Mouse (Mus musculus) heart, adult 2 months (tissue): ENCODE measurements around the gene Wdr83os. TPM values are rescaled to one million over a fixed set of nuclear protein-coding genes. Genes with fewer than 3 reads are reported as not detected.

Experiments
- DNase-seq, 2 experiments: peaks; one replicate each; pipeline ENCODE4 v3.0.0; 2021
- H3K27ac ChIP-seq: fragments of 200-600 bp; 2 replicates; pipeline ENCODE4 v1.8.1; 2022
- H3K27me3 ChIP-seq: fragments of 200-500 bp; 2 replicates; pipeline ENCODE4 v1.6.1; 2012; ENCODE audit warnings: mild to moderate bottlenecking, low read length, inconsistent platforms, mixed read lengths; ENCODE audit not compliant: control insufficient read depth, insufficient read depth
- H3K36me3 ChIP-seq: fragments of 200-500 bp; 2 replicates; pipeline ENCODE4 v1.6.1; 2012; ENCODE audit warnings: low read length, inconsistent platforms; ENCODE audit not compliant: control insufficient read depth, insufficient read depth
- H3K4me1 ChIP-seq: fragments of 200-500 bp; 2 replicates; pipeline ENCODE4 v1.6.1; 2011; ENCODE audit warnings: low read length; ENCODE audit not compliant: control insufficient read depth, insufficient read depth
- H3K4me3 ChIP-seq: fragments of 200-600 bp; 2 replicates; pipeline ENCODE4 v1.8.1; 2022
- H3K79me2 ChIP-seq: fragments of 200-500 bp; replicated peaks from 2 replicates; pipeline ENCODE4 v1.6.1; 2012; ENCODE audit warnings: mild to moderate bottlenecking, inconsistent platforms, low read length, moderate library complexity, mixed read lengths; ENCODE audit not compliant: control insufficient read depth, insufficient read depth
- H3K9ac ChIP-seq: fragments of 200-500 bp; 2 replicates; pipeline ENCODE4 v1.6.1; 2012; ENCODE audit warnings: low read depth, mild to moderate bottlenecking, control low read depth, inconsistent platforms, low read length, mixed read lengths
- CTCF ChIP-seq: fragments of 200-600 bp; IDR thresholded peaks from 2 replicates; pipeline ENCODE4 v1.8.1; 2022; ENCODE audit warnings: antibody characterized with exemption, mild to moderate bottlenecking, moderate library complexity
- EP300 ChIP-seq: fragments of 200-500 bp; IDR thresholded peaks from 2 replicates; pipeline ENCODE4 v1.6.1; 2011; ENCODE audit warnings: low read depth, low read length, control low read depth; ENCODE audit not compliant: insufficient read depth
- POLR2A ChIP-seq: fragments of 200-500 bp; IDR thresholded peaks from 2 replicates; pipeline ENCODE4 v1.6.1; 2011; ENCODE audit warnings: mild to moderate bottlenecking, low read depth, low read length, control low read depth; ENCODE audit not compliant: insufficient read depth
- WGBS: fragments of 180-500 bp; shearing (Covaris S2); methylation state at CpG from one replicate; pipeline ENCODE4 v1.1.7; 2018; 5-methylcytosine and 5-hydroxymethylcytosine counted together
- intact Hi-C: fragments of 180-260 bp; cut with DNase I; formaldehyde crosslinking; loops from one replicate; pipeline ENCODE4 v1.15.1; 2025
- polyA plus RNA-seq: library from polyadenylated mRNA; depleted of rRNA; stranded (reverse); fragments of >200 nt; gene quantifications from 2 replicates; pipeline ENCODE4 v1.2.3, GENCODE M21; 2012
- total RNA-seq, 2 experiments: library from RNA; stranded (reverse); gene quantifications; 2 replicates each; pipeline ENCODE4 v1.2.3; 2021

Wdr83os gene
- total and polyA plus RNA-seq, 3 experiments: 39.0 to 99.3 (median 41.4) TPM

DNA sequence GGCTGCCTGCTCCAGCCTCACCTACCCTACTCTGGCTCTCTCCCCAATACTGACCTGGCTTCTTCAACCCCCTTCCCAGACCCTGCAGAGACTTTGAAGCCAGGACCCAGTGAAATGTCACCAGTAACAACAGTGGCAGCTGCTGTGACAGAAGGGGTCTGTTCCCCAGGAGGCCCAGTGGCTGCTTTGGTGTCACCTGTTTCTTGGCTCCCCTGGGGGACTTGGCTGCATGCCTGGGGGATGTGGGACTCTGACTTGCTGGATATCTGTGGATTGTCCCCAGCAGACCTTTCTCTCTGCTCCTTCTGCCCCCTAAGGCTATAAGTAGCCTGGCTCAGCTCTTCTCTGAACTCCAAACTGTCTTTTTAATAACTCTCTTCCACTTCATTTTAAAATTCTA is 12.6 kb upstream of the Wdr83os start, which contains the start of gene Gm5741:
Gene Gm5741 (minus strand): TSS at position 1 of the 400 bp plus-strand sequence.
- Histone ChIP-seq H3K27ac (no peak within 1 kb of the TSS), H3K4me1 (peaks cover 5% of the 10 kb centered on the region), H3K9ac (no peak within 1 kb of the TSS), H3K27me3 (no peaks in the 10 kb centered on the region), H3K4me3 (no peak within 1 kb of the TSS), H3K36me3 (no peaks in the 10 kb centered on the region), H3K79me2 (no peaks in the 10 kb centered on the region)
- TF ChIP-seq EP300: no peak
- TF ChIP-seq POLR2A: no peak
- TF ChIP-seq CTCF: no peak
- intact Hi-C loops: no loop called here
- DNase-seq: no peak

DNA sequence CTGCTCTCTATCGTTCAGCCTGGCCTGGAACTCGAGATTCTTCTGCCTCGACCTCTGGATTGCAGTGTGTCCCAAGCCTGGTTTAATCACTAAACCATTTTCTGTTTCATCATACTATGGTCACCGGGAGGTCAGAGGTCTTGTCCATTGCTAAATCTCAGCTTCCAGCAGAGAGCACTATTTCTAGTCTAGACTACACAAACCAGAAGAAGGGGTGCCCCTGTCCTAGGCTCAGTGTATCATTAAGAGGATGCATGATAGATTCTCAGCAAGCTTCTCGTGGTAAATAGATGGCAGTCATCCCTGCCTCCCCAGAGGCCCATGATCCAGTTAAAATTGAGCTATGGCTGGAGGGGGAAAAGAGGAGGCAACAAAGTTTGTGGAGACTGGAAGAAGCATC is 9.5 kb upstream of the Wdr83os start:
- H3K79me2 ChIP-seq: no peaks in the 10 kb centered on the region
- intact Hi-C loops: loop anchor here (1.0 to 10.0 kb wide), 4 partner anchors 11 to 484 kb away; partner anchors contain the start of genes 4921524J17Rik, Dnaja2, Fbxw9 and Tnpo2
- peak overlapping the region; percentile 97 for H3K27ac ChIP-seq
- H3K27me3 ChIP-seq: no peaks in the 10 kb centered on the region
- no peaks in the 10 kb centered on the region for H3K36me3 ChIP-seq
- DNase-seq: no peak
- no peak overlapping the region for H3K9ac ChIP-seq
- H3K4me1 ChIP-seq: peaks cover 5% of the 10 kb centered on the region
- H3K4me3 ChIP-seq: no peak overlapping the region; the same call in 1 of the 2 replicates
- 82% methylated on average over 5 of the region's 5 CpGs for WGBS
- TF ChIP-seq POLR2A (no peak), CTCF (no peak), EP300 (no peak)

DNA sequence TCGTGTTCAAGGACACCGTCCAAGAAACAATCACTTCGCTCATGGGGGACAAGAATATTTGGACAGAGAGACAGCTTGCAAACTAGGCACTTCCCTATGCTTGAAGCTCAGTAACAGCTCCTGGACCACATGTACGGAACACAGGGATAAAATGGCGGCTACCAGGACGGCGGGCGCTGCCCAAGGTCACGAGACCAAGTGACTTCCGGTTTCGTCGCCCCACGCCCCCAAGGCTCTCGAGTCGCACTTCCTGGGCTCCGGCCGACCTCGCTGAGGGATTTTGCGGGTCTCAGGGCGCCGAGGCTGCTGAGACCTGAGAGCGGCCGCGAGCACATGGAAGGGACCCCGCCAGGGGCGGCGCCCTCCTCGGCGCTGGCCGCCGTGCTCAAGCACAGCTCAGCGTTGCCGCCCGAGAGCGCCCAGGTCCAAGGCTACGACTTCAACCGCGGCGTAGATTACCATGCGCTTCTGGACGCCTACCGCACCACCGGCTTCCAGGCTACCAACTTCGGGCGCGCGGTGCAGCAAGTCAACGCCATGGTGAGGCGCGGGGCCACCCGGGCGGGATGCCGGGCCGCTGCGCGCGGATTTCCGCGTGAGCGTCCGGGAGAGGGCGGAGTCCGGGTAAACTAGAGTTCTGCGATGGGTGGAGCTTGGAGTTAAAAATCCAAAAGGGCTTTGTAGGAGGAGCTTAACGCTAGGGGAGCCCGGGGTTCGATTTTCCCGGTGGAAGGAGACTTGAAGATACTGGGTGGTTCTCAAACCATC is 8.8 kb upstream of the Wdr83os start, which contains the start of gene Dhps:
Gene Dhps (plus strand): TSS at position 244 of the 768 bp plus-strand sequence.
- TF ChIP-seq CTCF: peak; percentile 34; the same call in 1 of the 2 replicates
- peak; percentile 78 for TF ChIP-seq POLR2A
- peak; percentile 61; the same call in 1 of the 2 replicates for TF ChIP-seq EP300
- Histone ChIP-seq H3K9ac (peak within 1 kb of the TSS; percentile 95), H3K36me3 (no peaks in the 10 kb centered on the region), H3K27me3 (no peaks in the 10 kb centered on the region), H3K79me2 (no peaks in the 10 kb centered on the region), H3K4me3 (peak within 1 kb of the TSS; percentile 95), H3K27ac (peak within 1 kb of the TSS; percentile 97), H3K4me1 (peaks cover 5% of the 10 kb centered on the region)
- WGBS: under 1% methylated on average over 68 of the region's 68 CpGs
- intact Hi-C loops: loop anchor here (1.0 to 10.0 kb wide), 4 partner anchors 11 to 483 kb away; partner anchors contain the start of genes 4921524J17Rik, Dnaja2, Fbxw9 and Tnpo2
- peak; percentile 90 to 92 for DNase-seq

DNA sequence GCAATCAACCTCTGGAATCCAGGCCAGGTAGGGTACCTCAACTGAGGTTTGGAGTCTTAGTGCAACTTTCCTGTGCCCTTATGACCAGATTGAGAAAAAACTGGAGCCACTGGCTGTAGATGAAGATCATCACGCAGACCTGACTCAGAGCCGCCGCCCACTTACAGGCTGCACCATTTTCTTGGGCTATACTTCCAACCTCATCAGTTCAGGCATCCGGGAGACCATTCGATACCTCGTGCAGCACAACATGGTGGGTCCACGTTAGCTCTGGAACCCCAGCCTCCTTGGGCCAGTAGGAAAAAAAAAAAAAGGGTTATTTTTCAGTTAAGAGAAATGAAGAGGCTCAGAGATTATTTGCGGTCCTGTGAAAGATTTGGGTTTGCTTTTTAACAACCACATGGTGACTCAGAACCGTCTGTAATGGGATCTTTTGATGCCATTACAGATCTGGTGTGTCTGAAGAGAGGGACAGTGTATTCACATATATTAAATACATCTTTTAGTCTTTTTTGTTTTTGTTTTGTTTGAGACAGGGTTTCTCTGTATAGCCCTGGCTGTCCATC is 8.1 kb upstream of the Wdr83os start:
- peaks cover 6% of the 10 kb centered on the region for H3K4me1 ChIP-seq
- H3K27ac ChIP-seq: peak overlapping the region; percentile 97
- WGBS: 32% methylated on average over 9 of the region's 9 CpGs
- intact Hi-C loops: loop anchor here (5.0 to 10.0 kb wide), 3 partner anchors 35 to 482 kb away; partner anchors contain the start of genes 4921524J17Rik, Dnaja2 and Tnpo2
- no peak for DNase-seq
- H3K4me3 ChIP-seq: peak overlapping the region; percentile 95
- H3K9ac ChIP-seq: peak overlapping the region; percentile 61
- H3K36me3 ChIP-seq: no peaks in the 10 kb centered on the region
- H3K27me3 ChIP-seq: no peaks in the 10 kb centered on the region
- TF ChIP-seq EP300 (no peak), CTCF (no peak), POLR2A (no peak)
- H3K79me2 ChIP-seq: no peaks in the 10 kb centered on the region

DNA sequence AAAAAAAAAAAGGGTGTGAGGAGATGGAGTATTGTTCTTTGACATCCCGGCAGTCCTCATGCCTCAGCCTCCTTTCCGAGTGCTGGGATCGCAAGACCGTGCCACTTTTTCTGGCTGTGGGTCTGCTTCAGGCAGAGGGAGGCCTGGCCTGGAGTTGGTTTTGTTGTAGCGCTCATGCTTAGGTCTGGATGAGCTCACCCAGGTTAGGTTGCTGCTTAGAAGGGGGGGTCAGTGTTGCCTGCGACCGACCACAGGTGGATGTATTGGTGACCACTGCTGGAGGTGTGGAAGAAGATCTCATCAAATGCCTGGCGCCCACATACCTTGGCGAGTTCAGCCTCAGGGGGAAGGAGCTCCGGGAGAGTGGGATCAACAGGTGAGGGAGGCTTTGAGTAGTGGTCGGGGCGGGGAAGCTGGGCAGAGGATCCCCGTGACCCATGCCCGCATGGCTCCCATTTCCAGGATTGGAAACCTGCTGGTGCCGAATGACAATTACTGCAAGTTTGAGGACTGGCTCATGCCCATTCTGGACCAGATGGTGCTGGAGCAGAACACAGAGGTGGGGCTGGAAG is 7.4 kb upstream of the Wdr83os start:
- Histone ChIP-seq H3K4me1 (peaks cover 6% of the 10 kb centered on the region), H3K4me3 (no peak overlapping the region)
- 86% methylated on average over 15 of the region's 15 CpGs for WGBS

More for the DNA sequence above, 7.4 kb upstream of the Wdr83os start:
- DNase-seq: no peak
- TF ChIP-seq CTCF (no peak), POLR2A (no peak), EP300 (no peak)
- Histone ChIP-seq H3K36me3 (no peaks in the 10 kb centered on the region), H3K79me2 (no peaks in the 10 kb centered on the region), H3K27ac (no peak overlapping the region), H3K9ac (no peak overlapping the region), H3K27me3 (no peaks in the 10 kb centered on the region)
- intact Hi-C loops: loop anchor here (5.0 to 10.0 kb wide), 3 partner anchors 36 to 482 kb away; partner anchors contain the start of genes 4921524J17Rik, Dnaja2 and Tnpo2
